Mouse (Mus musculus) bone marrow macrophage, adult 2 months (primary cell): ENCODE measurements around the gene Dlg5.

Source experiments
- CTCF ChIP-seq: IDR thresholded peaks from 2 replicates; pipeline ENCODE4 v1.5.1; 2012; ENCODE audit warnings: low read depth, mild to moderate bottlenecking, low read length, moderate library complexity
- POLR2A ChIP-seq: IDR thresholded peaks from 2 replicates; pipeline ENCODE4 v1.6.1; 2012; ENCODE audit warnings: mild to moderate bottlenecking, low read depth, low read length, borderline replicate concordance

DNA sequence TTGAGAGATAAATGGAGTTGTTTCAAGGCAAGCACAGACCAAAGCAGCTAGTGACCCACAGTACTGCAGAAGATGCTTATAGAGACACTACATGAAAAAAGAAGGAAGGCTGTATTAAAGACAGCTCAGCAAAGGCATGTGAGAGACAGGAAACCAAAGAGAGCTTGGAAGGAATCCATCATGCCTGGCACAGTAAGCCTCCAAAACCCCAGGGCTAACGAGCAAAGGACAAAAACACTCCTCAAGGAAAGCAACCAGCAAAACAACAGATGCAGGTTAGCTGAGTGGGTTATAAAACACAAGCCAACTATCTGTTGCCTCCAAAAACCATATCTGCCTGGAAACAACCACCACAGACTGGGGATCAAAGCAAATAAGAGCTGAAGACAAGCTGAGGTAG lies 121.5 kb downstream of the Dlg5 start:
- TF ChIP-seq CTCF (no peak), POLR2A (no peak)
